ENCODE assay signal across 8 mouse cellular contexts in genomic region chr11:88404816-88405613, GRCm38 (mm10).
DNase-seq lines count a peak whose midpoint lies in the region; ATAC-seq lines count a peak whose summit lies in the region.

No protein-coding gene starts in this region.

- peaks cover 28% of the 10 kb centered on the region for H3K4me1 ChIP-seq in embryonic facial prominence, embryonic 12.5 days

- H3K4me3 ChIP-seq in embryonic facial prominence, embryonic 12.5 days: no peak overlapping the region

- WGBS in embryonic facial prominence, embryonic 12.5 days: 44% methylated on average over 17 of the region's 17 CpGs

- DNase-seq in R1 (ENCODE audit: low read depth, low spot score): peak; percentile 25
- peak; percentile 62 for DNase-seq in heart, adult 8-10 months (ENCODE audit: low spot score)
- DNase-seq in kidney, adult 18-20 months: peak; percentile 32
- peak; percentile 64 to 92 for DNase-seq in left cerebral cortex, postnatal 25 days (ENCODE audit: low spot score in 2 of 2)
- DNase-seq in ovary, postnatal 14 days (ENCODE audit: low spot score): peak; percentile 31
- DNase-seq in adrenal gland, postnatal 25 days: no peak
- DNase-seq in natural killer cell, adult 2 months (ENCODE audit: low spot score in 2 of 2): no peak

- H3K27me3 ChIP-seq in embryonic facial prominence, embryonic 12.5 days: no peaks in the 10 kb centered on the region

- H3K36me3 ChIP-seq in embryonic facial prominence, embryonic 12.5 days: peaks cover 11% of the 10 kb centered on the region; the same call in 1 of the 2 replicates

- no peak overlapping the region for H3K4me2 ChIP-seq in embryonic facial prominence, embryonic 12.5 days (replicated peaks)

- intact Hi-C loops in left cerebral cortex, postnatal 25 days (cut with DNase I): no loop called here

- ATAC-seq in embryonic facial prominence, embryonic 12.5 days (ENCODE audit: insufficient number of reproducible peaks, insufficient read depth, low FRiP score, low TSS enrichment): 0 out of 2 replicates have a peak, but pooled peaks have one; percentile 13

- H3K27ac ChIP-seq in embryonic facial prominence, embryonic 12.5 days: peak overlapping the region; percentile 63

- H3K9me3 ChIP-seq in embryonic facial prominence, embryonic 12.5 days: no peaks in the 10 kb centered on the region

- no peak overlapping the region for H3K9ac ChIP-seq in embryonic facial prominence, embryonic 12.5 days

Comparison
In these comparisons a context has a peak if more than half of its experiments do, and no peak if none do; other contexts are left out.
1. DNase-seq: peak in R1 (single experiment), heart, adult 8-10 months (single experiment), kidney, adult 18-20 months (single experiment), left cerebral cortex, postnatal 25 days (2 of 2) and ovary, postnatal 14 days (single experiment); none in adrenal gland, postnatal 25 days (single experiment) and natural killer cell, adult 2 months (0 of 2).